Mouse (Mus musculus) forebrain, postnatal 0 days (tissue): Measurements from ENCODE around the gene Taf1d. TPM values are rescaled to one million over a fixed set of nuclear protein-coding genes. Genes with fewer than 3 reads are reported as not detected.
A peak's percentile ranks its signal among the peaks of the same experiment; 100 is the strongest.

ENCODE experiments used
- ATAC-seq: fragments of 200-750 bp; cut with Nextera tagmentation; 2 replicates; pipeline ENCODE4 v1.8.0; 2017; ENCODE audit warnings: mild to moderate bottlenecking, moderate library complexity
- DNase-seq: peaks from one replicate; pipeline ENCODE4 v3.0.0-alpha.2; 2015
- H3K27ac ChIP-seq: fragments of 300-500 bp; sonication (generic); 2 replicates; pipeline ENCODE4 v1.5.1; 2014; ENCODE audit warnings: low read depth, mild to moderate bottlenecking, antibody characterized with exemption, low read length, moderate library complexity, mixed read lengths
- H3K27me3 ChIP-seq: fragments of 300-500 bp; sonication (generic); 2 replicates; pipeline ENCODE4 v1.6.1; 2014; ENCODE audit warnings: mild to moderate bottlenecking, low read length, mixed read lengths; ENCODE audit not compliant: insufficient read depth
- H3K36me3 ChIP-seq: fragments of 300-500 bp; sonication (generic); 2 replicates; pipeline ENCODE4 v1.6.1; 2014; ENCODE audit warnings: mild to moderate bottlenecking, moderate library complexity; ENCODE audit not compliant: insufficient read depth
- H3K4me1 ChIP-seq: fragments of 300-500 bp; sonication (generic); 2 replicates; pipeline ENCODE4 v1.6.1; 2014; ENCODE audit warnings: antibody characterized with exemption; ENCODE audit not compliant: insufficient read depth
- H3K4me2 ChIP-seq: fragments of 300-500 bp; sonication (generic); 2 replicates; pipeline ENCODE4 v1.6.1; 2014; ENCODE audit warnings: low read depth, mild to moderate bottlenecking, moderate library complexity
- H3K4me3 ChIP-seq: fragments of 300-500 bp; sonication (generic); 2 replicates; pipeline ENCODE4 v1.5.1; 2014; ENCODE audit warnings: low read depth, low read length, mixed read lengths
- H3K9ac ChIP-seq: fragments of 300-500 bp; sonication (generic); 2 replicates; pipeline ENCODE4 v1.6.1; 2014; ENCODE audit warnings: mild to moderate bottlenecking
- H3K9me3 ChIP-seq: fragments of 300-500 bp; sonication (generic); 2 replicates; pipeline ENCODE4 v1.6.1; 2016; ENCODE audit warnings: low read length
- CTCF ChIP-seq: sonication (generic); IDR thresholded peaks from 2 replicates; pipeline ENCODE4 v1.5.1; 2016; ENCODE audit warnings: antibody characterized with exemption, control low read depth, low read depth
- WGBS: fragments of 180-500 bp; shearing (Covaris S2); extraction: QIAGEN DNeasy Blood & Tissue Kit; methylation state at CpG from one replicate; pipeline ENCODE4 v1.1.7; 2014; 5-methylcytosine and 5-hydroxymethylcytosine counted together
- polyA plus RNA-seq: library from polyadenylated mRNA; unstranded; fragments of >200 nt; fragmentation: Nextera tagmentation; extraction: Ambion mirVana; gene quantifications from 2 replicates; pipeline ENCODE4 v1.2.1, GENCODE M21; 2015
- total RNA-seq: library from RNA; depleted of rRNA; stranded (reverse); fragments of >200 nt; gene quantifications from 2 replicates; pipeline ENCODE4 v1.2.3, GENCODE M21; 2014

Taf1d gene
- total and polyA plus RNA-seq, 2 experiments from 2014 or later = 43.6 to 96.7 TPM

GRCm38 (mm10) chr9:15317223-15318169 is 11.5 kb downstream of the Taf1d start:
- ATAC-seq (no peak), DNase-seq (no peak)
- H3K27me3 ChIP-seq = no peaks in the 10 kb centered on the region
- H3K9ac ChIP-seq = no peak overlapping the region
- H3K4me1 ChIP-seq = no peaks in the 10 kb centered on the region
- H3K27ac ChIP-seq = no peak overlapping the region
- H3K4me3 ChIP-seq = no peak overlapping the region
- WGBS = 65% methylated on average over 5 of the region's 5 CpGs
- peaks cover 57% of the 10 kb centered on the region for H3K36me3 ChIP-seq
- TF ChIP-seq CTCF = no peak
- no peaks in the 10 kb centered on the region for H3K9me3 ChIP-seq
- no peak overlapping the region for H3K4me2 ChIP-seq

- no peaks in the 10 kb centered on the region for H3K4me1 ChIP-seq
- H3K9me3 ChIP-seq = no peaks in the 10 kb centered on the region
- TF ChIP-seq CTCF = no peak
- peaks cover 60% of the 10 kb centered on the region for H3K36me3 ChIP-seq
- no peak overlapping the region for H3K4me3 ChIP-seq
- no peak overlapping the region for H3K27ac ChIP-seq
- no peaks in the 10 kb centered on the region for H3K27me3 ChIP-seq
- H3K9ac ChIP-seq = no peak overlapping the region
- no peak overlapping the region for H3K4me2 ChIP-seq
- ATAC-seq (no peak), DNase-seq (no peak)
- WGBS = 81% methylated on average over 2 of the region's 2 CpGs
These were observed 12.2 kb downstream of the Taf1d start for GRCm38 (mm10) chr9:15318170-15318742.

- H3K27ac ChIP-seq = no peak overlapping the region
- H3K9me3 ChIP-seq = no peaks in the 10 kb centered on the region
- DNase-seq (no peak), ATAC-seq (no peak)
- H3K9ac ChIP-seq = no peak overlapping the region
- H3K36me3 ChIP-seq = peaks cover 67% of the 10 kb centered on the region
- H3K27me3 ChIP-seq = no peaks in the 10 kb centered on the region
- H3K4me1 ChIP-seq = no peaks in the 10 kb centered on the region
- H3K4me2 ChIP-seq = no peak overlapping the region
- no peak for TF ChIP-seq CTCF
- WGBS = 90% methylated on average over 4 of the region's 4 CpGs
- H3K4me3 ChIP-seq = no peak overlapping the region
These were observed 31.8 kb downstream of the Taf1d start for GRCm38 (mm10) chr9:15337776-15338175.

- Histone ChIP-seq H3K4me1 (no peaks in the 10 kb centered on the region), H3K9me3 (no peaks in the 10 kb centered on the region), H3K4me3 (no peak overlapping the region), H3K4me2 (no peak overlapping the region), H3K27ac (no peak overlapping the region), H3K27me3 (no peaks in the 10 kb centered on the region), H3K36me3 (peaks cover 33% of the 10 kb centered on the region), H3K9ac (no peak overlapping the region)
- no peak for TF ChIP-seq CTCF
- no peak for ATAC-seq
- WGBS = 82% methylated on average over 2 of the region's 2 CpGs
- no peak for DNase-seq
These were observed 43.9 kb downstream of the Taf1d start for GRCm38 (mm10) chr9:15349925-15350324.

- ATAC-seq (no peak), DNase-seq (no peak)
- 1% methylated on average over 9 of the region's 9 CpGs for WGBS
- no peak for TF ChIP-seq CTCF
- Histone ChIP-seq H3K9me3 (no peaks in the 10 kb centered on the region), H3K4me3 (peak overlapping the region; percentile 80), H3K27me3 (no peaks in the 10 kb centered on the region), H3K27ac (peak overlapping the region; percentile 66), H3K36me3 (peaks cover 3% of the 10 kb centered on the region; the same call in 1 of the 2 replicates), H3K4me1 (peaks cover 6% of the 10 kb centered on the region; the same call in 1 of the 2 replicates), H3K9ac (peak overlapping the region; percentile 83), H3K4me2 (peak overlapping the region; percentile 75)
These were observed 51.0 kb downstream of the Taf1d start for GRCm38 (mm10) chr9:15356916-15357483.

GRCm38 (mm10) chr9:15357484-15358275 is 51.7 kb downstream of the Taf1d start, which contains the start of gene Cep295:
Gene Cep295, minus strand, starts transcription at chr9:15357788.
- DNase-seq (peak; percentile 98), ATAC-seq (peak; percentile 99)
- Histone ChIP-seq H3K27me3 (no peaks in the 10 kb centered on the region), H3K4me3 (peak within 1 kb of the TSS; percentile 80), H3K4me1 (peaks cover 6% of the 10 kb centered on the region; the same call in 1 of the 2 replicates), H3K4me2 (peak within 1 kb of the TSS; percentile 75), H3K36me3 (peaks cover 3% of the 10 kb centered on the region; the same call in 1 of the 2 replicates), H3K9me3 (no peaks in the 10 kb centered on the region), H3K27ac (peak within 1 kb of the TSS; percentile 66), H3K9ac (peak within 1 kb of the TSS; percentile 83)
- WGBS = 2% methylated on average over 59 of the region's 60 CpGs
- no peak for TF ChIP-seq CTCF
